Mouse (Mus musculus) small intestine, adult 2 months (tissue): ENCODE measurements around the gene Itm2c. TPM values are rescaled to one million over a fixed set of nuclear protein-coding genes. Genes with fewer than 3 reads are reported as not detected.

ENCODE experiments used
- H3K27ac ChIP-seq: fragments of 200-500 bp; 2 replicates; pipeline ENCODE4 v1.5.1; 2012; ENCODE audit warnings: low read depth, low read length, control low read depth, inconsistent platforms; ENCODE audit not compliant: insufficient read depth
- H3K27me3 ChIP-seq: fragments of 200-500 bp; 2 replicates; pipeline ENCODE4 v1.6.1; 2012; ENCODE audit warnings: mild to moderate bottlenecking, moderate library complexity, low read length, inconsistent platforms; ENCODE audit not compliant: control insufficient read depth, insufficient read depth
- H3K36me3 ChIP-seq: fragments of 200-500 bp; 2 replicates; pipeline ENCODE4 v1.6.1; 2012; ENCODE audit warnings: mild to moderate bottlenecking, low read length, control low read depth, inconsistent platforms; ENCODE audit not compliant: control insufficient read depth, insufficient read depth
- H3K4me1 ChIP-seq: fragments of 200-500 bp; 2 replicates; pipeline ENCODE4 v1.6.1; 2012; ENCODE audit warnings: low read length, inconsistent platforms, mixed read lengths; ENCODE audit not compliant: control insufficient read depth, insufficient read depth, insufficient read length
- H3K4me3 ChIP-seq: fragments of 200-500 bp; 2 replicates; pipeline ENCODE4 v1.5.1; 2012; ENCODE audit warnings: low read depth, mild to moderate bottlenecking, control low read depth, inconsistent platforms, low read length, moderate library complexity
- CTCF ChIP-seq: fragments of 200-500 bp; IDR thresholded peaks from 2 replicates; pipeline ENCODE4 v1.5.1; 2012; ENCODE audit warnings: low read depth, mild to moderate bottlenecking, control low read depth, inconsistent platforms, low read length, moderate library complexity, mixed read lengths; ENCODE audit not compliant: insufficient replicate concordance, insufficient read length; ENCODE audit errors: extremely low read depth
- POLR2A ChIP-seq: fragments of 200-500 bp; IDR thresholded peaks from 2 replicates; pipeline ENCODE4 v1.6.1; 2012; ENCODE audit warnings: low read depth, mild to moderate bottlenecking, control low read depth, inconsistent platforms, low read length, moderate library complexity
- WGBS: fragments of 180-500 bp; shearing (Covaris S2); methylation state at CpG from one replicate; pipeline ENCODE4 v1.1.7; 2018; 5-methylcytosine and 5-hydroxymethylcytosine counted together
- polyA plus RNA-seq: library from polyadenylated mRNA; depleted of rRNA; stranded (reverse); fragments of >200 nt; gene quantifications from 2 replicates; pipeline ENCODE4 v1.2.3, GENCODE M21; 2012

The Itm2c gene
- polyA plus RNA-seq, 1 experiment: 95.0 TPM

DNA sequence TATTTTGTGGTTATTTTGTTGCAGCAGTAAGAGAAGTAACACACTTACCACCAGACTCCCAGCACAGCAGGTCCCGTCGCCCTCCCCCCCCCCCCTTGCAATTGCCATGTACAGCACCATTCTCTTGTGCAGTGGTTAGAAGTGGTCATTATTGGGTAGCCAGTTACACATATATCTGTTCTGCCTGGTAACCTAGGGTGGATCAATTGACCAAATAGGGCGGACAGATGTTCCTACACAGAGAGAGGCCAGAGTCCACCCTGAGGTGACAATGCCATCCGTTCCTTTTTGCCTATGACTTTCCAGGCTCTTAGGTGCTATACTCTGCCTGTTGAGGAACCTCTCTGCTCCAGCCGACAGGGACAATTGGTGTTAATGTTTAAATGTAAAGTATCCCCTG, 31.1 kb downstream of the Itm2c start:
- Histone ChIP-seq H3K27ac (no peak overlapping the region), H3K4me3 (no peak overlapping the region), H3K36me3 (no peaks in the 10 kb centered on the region), H3K27me3 (no peaks in the 10 kb centered on the region), H3K4me1 (no peaks in the 10 kb centered on the region)
- WGBS: 64% methylated on average over 5 of the region's 5 CpGs
- no peak for TF ChIP-seq POLR2A
- no peak for TF ChIP-seq CTCF

DNA sequence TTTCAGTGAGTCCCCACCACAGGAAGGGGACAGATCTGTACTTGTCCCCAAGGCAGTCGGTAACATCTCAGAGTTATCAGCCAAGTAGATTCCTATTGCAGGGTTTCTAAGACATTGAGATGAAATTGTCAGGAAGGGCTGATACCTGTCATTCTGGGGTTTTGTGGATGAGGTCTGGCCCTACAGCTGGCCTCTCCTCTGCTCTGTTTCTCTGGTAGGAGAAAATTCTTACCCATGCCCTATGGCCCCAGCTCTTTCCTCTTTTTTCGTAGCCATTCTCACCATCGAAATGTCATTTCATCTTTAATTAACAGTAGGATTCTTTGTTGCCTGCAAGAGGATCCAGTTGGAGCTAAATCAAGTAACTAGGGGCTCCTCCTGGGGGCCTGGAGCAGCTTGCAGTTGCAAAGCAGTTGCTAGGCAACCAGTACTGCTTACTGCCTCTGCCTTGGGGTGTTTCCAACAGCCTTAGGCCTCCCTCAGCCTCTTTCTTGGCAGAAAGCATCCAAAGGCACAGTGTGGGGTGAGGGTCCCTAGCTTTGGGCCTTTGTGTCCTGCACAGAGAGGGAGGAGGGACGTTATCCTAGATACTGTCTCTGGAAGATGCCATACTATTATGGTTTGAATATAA, 34.1 kb downstream of the Itm2c start, which contains the start of gene 4933407L21Rik:
Gene 4933407L21Rik (plus strand): TSS at position 427 of the 631 bp plus-strand sequence.
- H3K36me3 ChIP-seq: no peaks in the 10 kb centered on the region
- no peaks in the 10 kb centered on the region for H3K27me3 ChIP-seq
- H3K27ac ChIP-seq: no peak within 1 kb of the TSS
- no peak within 1 kb of the TSS for H3K4me3 ChIP-seq
- TF ChIP-seq CTCF (no peak), POLR2A (no peak)
- no peaks in the 10 kb centered on the region for H3K4me1 ChIP-seq
- 66% methylated on average over 4 of the region's 4 CpGs for WGBS

- H3K27ac ChIP-seq: no peak overlapping the region
- 65% methylated on average over 4 of the region's 4 CpGs for WGBS
- no peaks in the 10 kb centered on the region for H3K27me3 ChIP-seq
- no peaks in the 10 kb centered on the region for H3K4me1 ChIP-seq
- TF ChIP-seq POLR2A (no peak), CTCF (no peak)
- H3K4me3 ChIP-seq: no peak overlapping the region
- no peaks in the 10 kb centered on the region for H3K36me3 ChIP-seq
These were observed 34.6 kb downstream of the Itm2c start for GRCm38 (mm10) chr1:85928688-85929065.

- 84% methylated on average over 6 of the region's 6 CpGs for WGBS
- no peak overlapping the region for H3K27ac ChIP-seq
- no peaks in the 10 kb centered on the region for H3K27me3 ChIP-seq
- no peaks in the 10 kb centered on the region for H3K4me1 ChIP-seq
- no peak overlapping the region for H3K4me3 ChIP-seq
- TF ChIP-seq POLR2A (no peak), CTCF (no peak)
- H3K36me3 ChIP-seq: no peaks in the 10 kb centered on the region
These were observed 35.3 kb downstream of the Itm2c start for GRCm38 (mm10) chr1:85929406-85929805.

- TF ChIP-seq CTCF: no peak
- TF ChIP-seq POLR2A: no peak
- Histone ChIP-seq H3K27ac (no peak overlapping the region), H3K36me3 (no peaks in the 10 kb centered on the region), H3K4me3 (no peak overlapping the region), H3K4me1 (peaks cover 2% of the 10 kb centered on the region; the same call in 1 of the 2 replicates), H3K27me3 (no peaks in the 10 kb centered on the region)
- 88% methylated on average over 5 of the region's 5 CpGs for WGBS
These were observed 37.1 kb downstream of the Itm2c start for GRCm38 (mm10) chr1:85931170-85931569.

GRCm38 (mm10) chr1:85933226-85933625, 39.1 kb downstream of the Itm2c start:
- WGBS: 25% methylated on average over 7 of the region's 7 CpGs
- Histone ChIP-seq H3K4me3 (no peak overlapping the region), H3K4me1 (peaks cover 2% of the 10 kb centered on the region; the same call in 1 of the 2 replicates), H3K36me3 (no peaks in the 10 kb centered on the region), H3K27ac (no peak overlapping the region), H3K27me3 (no peaks in the 10 kb centered on the region)
- TF ChIP-seq CTCF (no peak), POLR2A (no peak)

- H3K27ac ChIP-seq: no peak overlapping the region
- H3K4me3 ChIP-seq: no peak overlapping the region
- TF ChIP-seq CTCF (no peak), POLR2A (no peak)
- H3K36me3 ChIP-seq: no peaks in the 10 kb centered on the region
- no peaks in the 10 kb centered on the region for H3K27me3 ChIP-seq
- WGBS: 50% methylated on average over 11 of the region's 11 CpGs
- peaks cover 2% of the 10 kb centered on the region; the same call in 1 of the 2 replicates for H3K4me1 ChIP-seq
These were observed 39.8 kb downstream of the Itm2c start for GRCm38 (mm10) chr1:85933631-85934465.
